Mouse (Mus musculus) liver, postnatal 0 days (tissue): ENCODE measurements around the gene Nudt3. TPM values are rescaled to one million over a fixed set of nuclear protein-coding genes. Genes with fewer than 3 reads are reported as not detected.

Experiments
- ATAC-seq: fragments of 200-750 bp; cut with Nextera tagmentation; 2 replicates; pipeline ENCODE4 v1.8.0; 2017; ENCODE audit warnings: mild to moderate bottlenecking, moderate library complexity
- DNase-seq: peaks from one replicate; pipeline ENCODE4 v3.0.0-alpha.2; 2016
- H3K27ac ChIP-seq: fragments of 300-500 bp; sonication (generic); 2 replicates; pipeline ENCODE4 v1.5.1; 2014; ENCODE audit warnings: antibody characterized with exemption, moderate library complexity, mild to moderate bottlenecking, low read depth
- H3K27me3 ChIP-seq: fragments of 300-500 bp; sonication (generic); 2 replicates; pipeline ENCODE4 v1.6.1; 2014; ENCODE audit warnings: low read length, control low read depth, mixed read lengths; ENCODE audit not compliant: insufficient read depth
- H3K36me3 ChIP-seq: fragments of 300-500 bp; sonication (generic); replicated peaks from 2 replicates; pipeline ENCODE4 v1.6.1; 2014; ENCODE audit warnings: mild to moderate bottlenecking, control low read depth, low read length, moderate library complexity, mixed read lengths; ENCODE audit not compliant: insufficient read depth
- H3K4me1 ChIP-seq: fragments of 300-500 bp; sonication (generic); 2 replicates; pipeline ENCODE4 v1.6.1; 2014; ENCODE audit warnings: antibody characterized with exemption, mild to moderate bottlenecking, control low read depth; ENCODE audit not compliant: insufficient read depth
- H3K4me2 ChIP-seq: fragments of 300-500 bp; sonication (generic); 2 replicates; pipeline ENCODE4 v1.6.1; 2014; ENCODE audit warnings: low read depth, mild to moderate bottlenecking, low read length, moderate library complexity, mixed read lengths
- H3K4me3 ChIP-seq: fragments of 300-500 bp; sonication (generic); 2 replicates; pipeline ENCODE4 v1.5.1; 2014; ENCODE audit warnings: low read depth, low read length
- H3K9ac ChIP-seq: fragments of 300-500 bp; sonication (generic); replicated peaks from 2 replicates; pipeline ENCODE4 v1.6.1; 2014; ENCODE audit warnings: mild to moderate bottlenecking, moderate library complexity
- H3K9me3 ChIP-seq: fragments of 300-500 bp; sonication (generic); 2 replicates; pipeline ENCODE4 v1.6.1; 2016; ENCODE audit warnings: mild to moderate bottlenecking, control low read depth, low read length, mixed read lengths
- CTCF ChIP-seq: sonication (generic); IDR thresholded peaks from 2 replicates; pipeline ENCODE4 v1.5.1; 2016; ENCODE audit warnings: antibody characterized with exemption, low read depth
- EP300 ChIP-seq: IDR thresholded peaks from 2 replicates; pipeline ENCODE4 v1.6.1; 2016; ENCODE audit warnings: antibody characterized with exemption, low read depth, mild to moderate bottlenecking
- WGBS: fragments of 180-500 bp; shearing (Covaris S2); extraction: QIAGEN DNeasy Blood & Tissue Kit; methylation state at CpG from one replicate; pipeline ENCODE4 v1.1.7; 2014; ENCODE audit not compliant: insufficient replicate concordance; 5-methylcytosine and 5-hydroxymethylcytosine counted together
- polyA plus RNA-seq: library from polyadenylated mRNA; unstranded; fragments of >200 nt; fragmentation: Nextera tagmentation; extraction: Ambion mirVana; gene quantifications from 2 replicates; pipeline ENCODE4 v1.2.1, GENCODE M21; 2015

Nudt3 gene
- polyA plus RNA-seq, 1 experiment from 2014 or later = 17.9 TPM

DNA sequence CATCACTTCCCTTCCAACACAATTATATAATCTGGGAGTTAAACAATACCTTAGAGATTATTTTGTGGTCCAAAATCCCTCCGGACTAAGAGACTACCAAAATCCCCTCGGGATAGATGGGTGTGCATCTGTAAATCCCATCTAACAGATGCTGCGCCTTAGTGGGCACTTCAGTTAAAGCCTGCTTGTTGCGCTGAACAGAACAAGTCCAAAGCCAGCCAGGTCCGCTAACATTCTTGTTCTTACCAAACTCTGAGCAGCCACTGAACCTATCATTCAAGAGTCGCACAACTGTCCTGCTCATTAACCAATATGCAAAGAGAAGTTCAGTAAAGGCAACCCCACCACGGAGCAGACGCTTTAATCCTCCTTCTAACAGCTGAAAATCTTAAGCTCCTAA is 2.1 kb downstream of the Nudt3 start:
- no peaks in the 10 kb centered on the region for H3K27me3 ChIP-seq
- no peaks in the 10 kb centered on the region for H3K9me3 ChIP-seq
- H3K27ac ChIP-seq = peak overlapping the region; percentile 29; the same call in 1 of the 2 replicates
- peak overlapping the region; percentile 88 for H3K4me3 ChIP-seq
- peaks cover 27% of the 10 kb centered on the region for H3K4me1 ChIP-seq
- TF ChIP-seq EP300 (no peak), CTCF (no peak)
- H3K4me2 ChIP-seq = peak overlapping the region; percentile 91
- WGBS = 43% methylated on average over 8 of the region's 8 CpGs
- peak overlapping the region; percentile 88; the same call in 1 of the 2 replicates for H3K9ac ChIP-seq
- H3K36me3 ChIP-seq = no peaks in the 10 kb centered on the region
- DNase-seq (no peak), ATAC-seq (no peak)

DNA sequence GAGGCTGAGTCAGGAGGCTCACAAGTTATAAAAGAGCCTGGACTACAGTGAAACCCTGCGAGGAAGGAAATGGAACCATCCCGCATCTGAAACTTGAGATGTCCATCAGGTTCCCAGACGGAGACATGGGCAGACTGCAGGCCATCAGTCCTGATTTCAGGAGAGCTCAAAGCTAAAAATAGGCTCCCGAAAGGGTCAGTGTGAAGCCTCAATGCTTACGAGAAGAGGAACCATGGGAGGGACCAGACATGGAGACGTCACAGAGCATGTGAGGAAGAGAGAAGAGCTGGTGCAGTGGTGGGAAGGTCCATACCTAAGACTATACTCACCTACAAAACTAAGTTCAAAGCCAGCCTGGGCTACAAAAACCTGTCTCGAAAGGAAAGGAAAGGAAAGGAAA is 7.9 kb downstream of the Nudt3 start:
- H3K27me3 ChIP-seq = no peaks in the 10 kb centered on the region
- no peak for DNase-seq

DNA sequence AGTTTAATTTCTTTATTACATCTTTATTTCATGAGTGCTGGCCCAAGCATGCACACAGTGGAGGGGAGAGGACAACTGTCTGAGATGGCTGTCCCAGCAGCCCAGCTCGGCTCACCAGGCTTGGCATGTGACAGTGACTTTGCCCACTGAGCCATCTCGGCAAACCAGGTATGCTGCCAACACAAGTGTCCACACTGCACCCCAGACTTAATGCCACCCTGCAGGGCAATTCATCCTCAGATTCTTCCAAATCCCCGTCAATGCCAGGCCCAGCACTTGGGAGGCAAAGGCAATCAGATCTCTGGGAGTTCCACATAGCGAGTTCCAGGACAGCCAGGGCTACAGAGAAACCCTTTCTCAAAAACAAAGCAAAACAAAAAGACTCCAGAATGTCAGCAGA is 10.3 kb downstream of the Nudt3 start:
- Histone ChIP-seq H3K9me3 (no peaks in the 10 kb centered on the region), H3K36me3 (no peaks in the 10 kb centered on the region; the same call in 1 of the 2 replicates), H3K4me2 (no peak overlapping the region), H3K4me3 (no peak overlapping the region), H3K4me1 (peaks cover 20% of the 10 kb centered on the region), H3K9ac (no peak overlapping the region), H3K27me3 (no peaks in the 10 kb centered on the region), H3K27ac (no peak overlapping the region)
- TF ChIP-seq EP300 = no peak
- TF ChIP-seq CTCF = no peak
- DNase-seq (no peak), ATAC-seq (no peak)
- 76% methylated on average over 4 of the region's 4 CpGs for WGBS

More for the DNA sequence above, 7.9 kb downstream of the Nudt3 start:
- H3K36me3 ChIP-seq = no peaks in the 10 kb centered on the region
- no peak overlapping the region for H3K4me3 ChIP-seq
- H3K27ac ChIP-seq = no peak overlapping the region
- no peaks in the 10 kb centered on the region for H3K9me3 ChIP-seq
- no peak for ATAC-seq
- TF ChIP-seq CTCF = no peak
- TF ChIP-seq EP300 = no peak
- WGBS = 62% methylated on average over 7 of the region's 7 CpGs
- H3K9ac ChIP-seq = no peak overlapping the region
- no peak overlapping the region for H3K4me2 ChIP-seq
- peaks cover 18% of the 10 kb centered on the region for H3K4me1 ChIP-seq

DNA sequence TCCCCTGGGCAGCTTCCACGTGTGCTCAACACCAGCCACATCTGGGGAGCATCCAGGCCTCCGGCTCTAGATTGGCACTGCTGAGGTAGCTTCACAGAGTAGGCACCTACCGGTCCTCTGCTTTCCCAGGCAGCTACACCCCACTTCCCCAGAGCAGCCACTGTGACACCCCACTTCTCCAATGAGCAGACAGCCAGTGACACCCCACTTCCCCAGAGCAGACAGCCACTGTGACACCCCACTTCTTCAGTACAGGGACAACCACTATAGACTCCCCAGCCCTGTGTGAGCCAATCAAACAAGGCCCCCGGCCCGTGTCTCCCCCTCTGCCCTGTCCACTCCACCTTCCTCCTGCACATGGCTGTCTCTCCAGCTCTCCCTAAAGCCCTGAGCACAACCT is 11.3 kb downstream of the Nudt3 start:
- ATAC-seq = no peak
- no peaks in the 10 kb centered on the region for H3K9me3 ChIP-seq
- H3K4me3 ChIP-seq = no peak overlapping the region
- H3K4me1 ChIP-seq = peaks cover 20% of the 10 kb centered on the region
- H3K36me3 ChIP-seq = no peaks in the 10 kb centered on the region; the same call in 1 of the 2 replicates
- no peaks in the 10 kb centered on the region for H3K27me3 ChIP-seq
- no peak overlapping the region for H3K9ac ChIP-seq
- H3K4me2 ChIP-seq = no peak overlapping the region
- no peak for TF ChIP-seq CTCF
- TF ChIP-seq EP300 = no peak
- no peak for DNase-seq
- H3K27ac ChIP-seq = no peak overlapping the region
- WGBS = 65% methylated on average over 5 of the region's 5 CpGs

DNA sequence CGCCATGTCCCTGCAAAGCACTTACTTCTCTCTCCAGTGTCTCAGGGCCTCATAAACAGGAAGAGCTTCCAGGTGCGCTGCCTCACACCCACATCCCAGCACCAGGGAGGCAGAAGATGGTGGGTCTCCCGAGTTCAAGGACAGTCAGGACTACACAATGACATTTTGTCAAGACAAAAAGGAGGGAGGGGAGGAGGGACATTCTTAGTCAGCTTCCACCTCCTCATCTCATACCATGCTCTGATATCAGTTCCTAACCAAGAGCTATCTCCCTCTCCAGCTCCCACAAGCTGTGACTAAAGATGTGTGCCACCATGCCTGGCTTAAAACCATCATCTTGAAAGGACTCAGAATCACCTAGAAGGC is 11.8 kb downstream of the Nudt3 start:
- ATAC-seq = peak; percentile 60; the same call in 1 of the 2 replicates
- WGBS = 38% methylated on average over 3 of the region's 3 CpGs
- no peaks in the 10 kb centered on the region for H3K27me3 ChIP-seq

DNA sequence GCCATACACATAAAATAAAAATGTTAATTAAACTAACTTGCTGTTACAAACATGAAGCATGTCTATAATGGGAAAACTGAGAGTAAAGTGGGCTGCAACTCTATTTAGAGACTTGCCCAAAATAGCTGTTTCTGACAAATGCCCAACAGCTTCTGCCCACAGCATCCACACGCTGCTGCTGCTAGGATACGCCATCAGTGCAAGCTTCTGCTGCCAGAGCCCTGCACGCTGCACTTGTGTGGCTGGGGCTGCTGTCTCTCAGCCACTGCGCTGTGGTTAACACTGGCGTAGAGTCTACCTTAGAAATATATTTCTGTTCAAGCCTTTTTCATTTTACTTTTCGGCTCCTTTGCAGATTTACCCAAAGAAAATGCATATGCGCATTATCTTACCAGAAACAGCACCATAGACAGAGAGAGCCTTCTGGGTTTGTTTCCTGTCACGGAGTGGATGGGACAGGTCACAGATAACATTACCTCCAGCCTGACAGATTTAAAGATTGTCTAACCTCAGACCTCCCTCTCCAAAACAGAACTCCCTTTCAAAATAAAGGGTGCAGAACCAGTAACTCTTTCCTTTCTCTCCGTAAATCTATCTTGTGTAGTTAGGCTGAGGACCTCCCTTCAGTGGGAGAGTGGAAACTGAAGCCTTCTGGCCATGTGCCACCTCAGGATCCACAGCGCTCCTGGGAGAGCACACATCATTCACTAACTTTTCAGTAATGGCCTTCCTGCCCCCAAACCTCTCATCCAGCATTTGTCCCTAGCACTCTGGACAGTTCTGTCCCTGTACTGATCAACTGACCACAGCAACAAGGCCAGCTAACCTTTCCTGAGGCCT is 12.4 kb downstream of the Nudt3 start:
- no peak overlapping the region for H3K4me3 ChIP-seq
- WGBS = 50% methylated on average over 10 of the region's 10 CpGs
- H3K27ac ChIP-seq = no peak overlapping the region
- H3K36me3 ChIP-seq = peaks cover 2% of the 10 kb centered on the region
- TF ChIP-seq CTCF (no peak), EP300 (no peak)
- no peaks in the 10 kb centered on the region for H3K27me3 ChIP-seq
- DNase-seq (no peak), ATAC-seq (no peak)
- H3K4me2 ChIP-seq = no peak overlapping the region
- H3K9me3 ChIP-seq = no peaks in the 10 kb centered on the region
- H3K9ac ChIP-seq = no peak overlapping the region
- H3K4me1 ChIP-seq = peaks cover 20% of the 10 kb centered on the region

More for the DNA sequence above, 11.8 kb downstream of the Nudt3 start:
- Histone ChIP-seq H3K9ac (no peak overlapping the region), H3K36me3 (no peaks in the 10 kb centered on the region; the same call in 1 of the 2 replicates), H3K4me2 (no peak overlapping the region), H3K9me3 (no peaks in the 10 kb centered on the region), H3K27ac (no peak overlapping the region), H3K4me3 (no peak overlapping the region), H3K4me1 (peaks cover 20% of the 10 kb centered on the region)
- no peak for TF ChIP-seq CTCF
- no peak for TF ChIP-seq EP300
- no peak for DNase-seq
